Mouse (Mus musculus): ENCODE results near the gene 1810009A15Rik. TPM values are rescaled to one million over a fixed set of nuclear protein-coding genes. Genes with fewer than 3 reads are reported as not detected.
A peak's percentile ranks its signal among the peaks of the same experiment; 100 is the strongest.

The 1810009A15Rik gene
- polyA plus RNA-seq, 1 experiment from 2014 or later: 30.5 TPM

GRCm38 (mm10) chr19:8872266-8872840, 16.3 kb upstream of the 1810009A15Rik start:
- Histone ChIP-seq H3K36me3 (replicated peaks; ENCODE audit: insufficient read depth, low read length) (peaks cover 34% of the 10 kb centered on the region), H3K27ac (ENCODE audit: low read depth) (peak overlapping the region; percentile 94), H3K27me3 (ENCODE audit: insufficient read depth, low read length) (no peaks in the 10 kb centered on the region), H3K4me2 (ENCODE audit: low read depth, low read length) (peak overlapping the region; percentile 77), H3K4me3 (ENCODE audit: low read depth, low read length) (peak overlapping the region; percentile 96), H3K9me3 (ENCODE audit: low read length) (no peaks in the 10 kb centered on the region), H3K9ac (replicated peaks) (peak overlapping the region; percentile 98), H3K4me1 (ENCODE audit: insufficient read depth) (peaks cover 11% of the 10 kb centered on the region; the same call in 1 of the 2 replicates)
- DNase-seq (peak; percentile 33), ATAC-seq (no peak)
- 60% methylated on average over 10 of the region's 10 CpGs for WGBS (ENCODE audit: insufficient replicate concordance)
- TF ChIP-seq EP300 (IDR thresholded peaks at IDR 0.05; ENCODE audit: low read depth) (no peak), CTCF (IDR thresholded peaks at IDR 0.05; ENCODE audit: low read depth) (no peak)

- H3K27me3 ChIP-seq (ENCODE audit: insufficient read depth, low read length): no peaks in the 10 kb centered on the region
- ATAC-seq: no peak
- H3K9ac ChIP-seq (replicated peaks): no peak overlapping the region
- no peaks in the 10 kb centered on the region for H3K9me3 ChIP-seq (ENCODE audit: low read length)
- peaks cover 16% of the 10 kb centered on the region for H3K4me1 ChIP-seq (ENCODE audit: insufficient read depth)
- DNase-seq: no peak
- H3K4me2 ChIP-seq (ENCODE audit: low read depth, low read length): no peak overlapping the region
- H3K4me3 ChIP-seq (ENCODE audit: low read depth, low read length): no peak overlapping the region
- H3K27ac ChIP-seq (ENCODE audit: low read depth): no peak overlapping the region
- TF ChIP-seq CTCF (IDR thresholded peaks at IDR 0.05; ENCODE audit: low read depth): no peak
- TF ChIP-seq EP300 (IDR thresholded peaks at IDR 0.05; ENCODE audit: low read depth): no peak
- 89% methylated on average over 7 of the region's 7 CpGs for WGBS (ENCODE audit: insufficient replicate concordance)
- H3K36me3 ChIP-seq (replicated peaks; ENCODE audit: insufficient read depth, low read length): peaks cover 34% of the 10 kb centered on the region
These were observed 13.6 kb upstream of the 1810009A15Rik start for GRCm38 (mm10) chr19:8875031-8875430.

DNA sequence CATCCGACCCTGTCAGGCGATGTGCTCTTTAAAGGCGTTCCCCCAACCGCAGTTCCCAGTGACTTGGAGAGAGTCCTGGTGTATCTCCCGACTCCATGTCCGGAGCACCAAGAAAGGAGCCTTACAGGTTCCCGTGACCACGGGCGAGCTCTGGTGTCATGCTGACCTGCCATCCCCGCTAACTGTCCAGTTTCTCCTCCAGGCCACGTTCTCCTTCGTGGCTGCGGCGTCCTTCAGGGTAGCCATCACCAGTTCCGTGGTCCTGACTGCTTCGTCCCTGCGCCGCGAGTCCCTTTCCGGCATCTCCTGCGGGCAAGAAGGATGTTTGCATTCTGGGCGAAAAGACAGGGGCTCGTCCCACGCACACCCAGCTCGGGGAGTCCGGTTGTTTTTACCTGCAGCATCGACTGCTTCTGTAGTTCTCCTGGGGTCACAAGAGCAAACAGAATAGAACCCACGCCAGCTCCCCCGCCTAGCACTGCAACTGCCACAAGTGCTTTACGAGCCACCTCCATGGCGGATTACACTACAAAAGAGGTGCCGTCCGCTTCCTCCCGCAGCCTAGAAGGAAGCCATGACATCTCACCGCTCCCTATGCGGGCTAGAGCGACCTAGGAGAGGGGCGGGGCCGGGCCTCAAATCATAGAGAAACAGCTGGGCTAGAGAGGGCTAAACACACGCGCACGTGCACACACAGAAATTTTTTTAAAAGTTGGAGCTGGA, 8.2 kb upstream of the 1810009A15Rik start, which contains the start of gene Uqcc3:
Gene Uqcc3, minus strand, starts transcription at position 613 of the 723 bp plus-strand sequence.
- Histone ChIP-seq H3K36me3 (replicated peaks; ENCODE audit: insufficient read depth, low read length) (peaks cover 15% of the 10 kb centered on the region), H3K4me3 (ENCODE audit: low read depth, low read length) (peak within 1 kb of the TSS; percentile 94), H3K27me3 (ENCODE audit: insufficient read depth, low read length) (no peaks in the 10 kb centered on the region), H3K4me2 (ENCODE audit: low read depth, low read length) (peak within 1 kb of the TSS; percentile 98), H3K9ac (replicated peaks) (peak within 1 kb of the TSS; percentile 88), H3K4me1 (ENCODE audit: insufficient read depth) (peaks cover 10% of the 10 kb centered on the region), H3K27ac (ENCODE audit: low read depth) (peak within 1 kb of the TSS; percentile 89), H3K9me3 (ENCODE audit: low read length) (no peaks in the 10 kb centered on the region)
- WGBS (ENCODE audit: insufficient replicate concordance): under 1% methylated on average over 42 of the region's 42 CpGs
- DNase-seq (peak; percentile 89), ATAC-seq (peak; percentile 98)
- TF ChIP-seq CTCF (IDR thresholded peaks at IDR 0.05; ENCODE audit: low read depth) (no peak), EP300 (IDR thresholded peaks at IDR 0.05; ENCODE audit: low read depth) (no peak)

- peak overlapping the region; percentile 53 for H3K9ac ChIP-seq (replicated peaks)
- WGBS (ENCODE audit: insufficient replicate concordance): 8% methylated on average over 3 of the region's 3 CpGs
These were observed 7.6 kb upstream of the 1810009A15Rik start for GRCm38 (mm10) chr19:8881034-8881392.

DNA sequence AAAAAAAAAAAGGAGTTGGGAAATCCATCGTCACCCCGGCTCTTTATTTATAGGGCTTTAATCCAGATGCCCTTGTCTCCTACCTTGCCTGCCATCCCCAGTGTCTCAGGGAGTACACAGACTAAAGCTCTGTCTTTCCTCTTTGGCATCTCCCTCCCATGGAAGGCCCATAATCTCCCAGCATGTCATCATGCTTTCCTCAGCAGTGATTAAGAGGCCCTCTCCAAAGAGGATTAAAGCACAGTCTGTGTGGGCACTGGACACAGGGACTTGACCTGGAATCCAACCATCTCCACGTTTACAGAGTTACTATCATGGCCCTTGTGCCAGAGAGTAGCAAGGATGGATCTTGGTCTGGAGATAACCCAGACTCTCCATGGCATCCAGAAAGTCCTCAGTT, 5.0 kb upstream of the 1810009A15Rik start, which contains the start of the genes Lbhd1 and Gm49403:
Gene Lbhd1, plus strand, starts transcription at position 117 of the 400 bp plus-strand sequence.
Gene Gm49403, plus strand, starts transcription at position 315 of the 400 bp plus-strand sequence.
- Histone ChIP-seq H3K4me1 (ENCODE audit: insufficient read depth) (peaks cover 18% of the 10 kb centered on the region), H3K9me3 (ENCODE audit: low read length) (no peaks in the 10 kb centered on the region), H3K4me3 (ENCODE audit: low read depth, low read length) (no peak within 1 kb of the TSS), H3K27ac (ENCODE audit: low read depth) (no peak within 1 kb of the TSS), H3K9ac (replicated peaks) (no peak within 1 kb of the TSS), H3K27me3 (ENCODE audit: insufficient read depth, low read length) (no peaks in the 10 kb centered on the region), H3K4me2 (ENCODE audit: low read depth, low read length) (no peak within 1 kb of the TSS), H3K36me3 (replicated peaks; ENCODE audit: insufficient read depth, low read length) (no peaks in the 10 kb centered on the region)
- DNase-seq (no peak), ATAC-seq (no peak)
- WGBS (ENCODE audit: insufficient replicate concordance): 79% methylated on average over 3 of the region's 3 CpGs
- TF ChIP-seq CTCF (IDR thresholded peaks at IDR 0.05; ENCODE audit: low read depth) (no peak), EP300 (IDR thresholded peaks at IDR 0.05; ENCODE audit: low read depth) (no peak)

More at GRCm38 (mm10) chr19:8881034-8881392, 7.6 kb upstream of the 1810009A15Rik start:
- Histone ChIP-seq H3K4me2 (ENCODE audit: low read depth, low read length) (peak overlapping the region; percentile 98), H3K4me3 (ENCODE audit: low read depth, low read length) (peak overlapping the region; percentile 94), H3K9me3 (ENCODE audit: low read length) (no peaks in the 10 kb centered on the region), H3K27me3 (ENCODE audit: insufficient read depth, low read length) (no peaks in the 10 kb centered on the region), H3K4me1 (ENCODE audit: insufficient read depth) (peaks cover 10% of the 10 kb centered on the region), H3K27ac (ENCODE audit: low read depth) (no peak overlapping the region), H3K36me3 (replicated peaks; ENCODE audit: insufficient read depth, low read length) (peaks cover 11% of the 10 kb centered on the region)
- TF ChIP-seq CTCF (IDR thresholded peaks at IDR 0.05; ENCODE audit: low read depth) (no peak), EP300 (IDR thresholded peaks at IDR 0.05; ENCODE audit: low read depth) (no peak)
- DNase-seq (no peak), ATAC-seq (no peak; the same call in 1 of the 2 replicates)

- Histone ChIP-seq H3K4me1 (ENCODE audit: insufficient read depth) (peaks cover 15% of the 10 kb centered on the region), H3K27me3 (ENCODE audit: insufficient read depth, low read length) (no peaks in the 10 kb centered on the region), H3K9me3 (ENCODE audit: low read length) (no peaks in the 10 kb centered on the region), H3K36me3 (replicated peaks; ENCODE audit: insufficient read depth, low read length) (peaks cover 10% of the 10 kb centered on the region; the same call in 1 of the 2 replicates), H3K27ac (ENCODE audit: low read depth) (peak overlapping the region; percentile 79; the same call in 1 of the 2 replicates), H3K4me3 (ENCODE audit: low read depth, low read length) (no peak overlapping the region), H3K9ac (replicated peaks) (no peak overlapping the region), H3K4me2 (ENCODE audit: low read depth, low read length) (peak overlapping the region; percentile 70)
- 56% methylated on average over 1 of the region's 1 CpGs for WGBS (ENCODE audit: insufficient replicate concordance)
- ATAC-seq (no peak), DNase-seq (no peak)
- TF ChIP-seq CTCF (IDR thresholded peaks at IDR 0.05; ENCODE audit: low read depth): no peak
- TF ChIP-seq EP300 (IDR thresholded peaks at IDR 0.05; ENCODE audit: low read depth): no peak
These were observed 1.6 kb upstream of the 1810009A15Rik start for GRCm38 (mm10) chr19:8886916-8887584.
